Mouse (Mus musculus) right cerebral cortex, postnatal 36 days (tissue): ENCODE measurements at regions not wholly inside any gene's neighbourhood (a gene's known extent, or its start where the extent isn't known, plus 50 kb on each side); places are given as distances from the start of the nearest gene placed in this dataset.
A peak's percentile ranks its signal among the peaks of the same experiment; 100 is the strongest.

Experiments used
- DNase-seq, 2 experiments: peaks; one replicate each; pipeline ENCODE4 v3.0.0; 2022; ENCODE audit warnings: low spot score in 2 of 2, mixed read lengths in 1 of 2

GRCm38 (mm10) chr13:53903626-53904025 is 151.9 kb downstream of the Drd1 start:
- no peak for DNase-seq

GRCm38 (mm10) chr13:53902831-53903230 is 152.7 kb downstream of the Drd1 start:
- no peak for DNase-seq

GRCm38 (mm10) chr13:53900406-53901025 is 155.0 kb downstream of the Drd1 start:
- DNase-seq = no peak

- DNase-seq = no peak
These were observed 157.2 kb downstream of the Drd1 start for GRCm38 (mm10) chr13:53898351-53898750.

- no peak for DNase-seq
These were observed 158.3 kb downstream of the Drd1 start for GRCm38 (mm10) chr13:53897176-53897575.

GRCm38 (mm10) chr13:53888411-53888810 is 167.1 kb downstream of the Drd1 start:
- no peak for DNase-seq

GRCm38 (mm10) chr13:53885756-53886155 is 169.7 kb downstream of the Drd1 start:
- DNase-seq = no peak

GRCm38 (mm10) chr13:53883206-53883605 is 172.3 kb downstream of the Drd1 start:
- no peak for DNase-seq

GRCm38 (mm10) chr13:53880466-53881250 is 174.8 kb downstream of the Drd1 start:
- no peak for DNase-seq

GRCm38 (mm10) chr13:53875546-53875945 is 180.0 kb downstream of the Drd1 start:
- DNase-seq = peak; percentile 37 to 45

GRCm38 (mm10) chr13:53865323-53865722 is 190.2 kb downstream of the Drd1 start:
- DNase-seq = no peak

- no peak for DNase-seq
These were observed 193.2 kb downstream of the Drd1 start for GRCm38 (mm10) chr13:53862336-53862735.

GRCm38 (mm10) chr13:53854196-53854595 is 201.3 kb downstream of the Drd1 start:
- no peak for DNase-seq

GRCm38 (mm10) chr13:53850146-53850545 is 205.4 kb downstream of the Drd1 start:
- no peak for DNase-seq

GRCm38 (mm10) chr13:53846221-53846620 is 209.3 kb downstream of the Drd1 start:
- DNase-seq = no peak

GRCm38 (mm10) chr13:53845786-53846185 is 209.7 kb downstream of the Drd1 start:
- DNase-seq = no peak

- no peak for DNase-seq
These were observed 229.4 kb downstream of the Drd1 start for GRCm38 (mm10) chr13:53825957-53826580.

- DNase-seq = no peak
These were observed 233.4 kb downstream of the Drd1 start for GRCm38 (mm10) chr13:53822061-53822460.

- DNase-seq = peak in 1 of 2 experiments; percentile 3
These were observed 239.9 kb downstream of the Drd1 start for GRCm38 (mm10) chr13:53815629-53816028.

GRCm38 (mm10) chr13:53814088-53814487 is 241.4 kb downstream of the Drd1 start:
- no peak for DNase-seq

- DNase-seq = no peak
These were observed 243.6 kb downstream of the Drd1 start for GRCm38 (mm10) chr13:53811862-53812261.

- no peak for DNase-seq
These were observed 244.4 kb downstream of the Drd1 start for GRCm38 (mm10) chr13:53811151-53811550.
